27 mouse cellular contexts compared by ENCODE assay signal in genomic region chr14:8620580-8620979, GRCm38 (mm10). TPM values are rescaled to one million over a fixed set of nuclear protein-coding genes. Genes with fewer than 3 reads are reported as not detected.
DNase-seq lines count a peak whose midpoint lies in the region; ATAC-seq lines count a peak whose summit lies in the region.
"Had no signal": no experiment of that assay in that cellular context is flagged by ENCODE, and none has a peak within 500 bp of the region (broad histone marks: within the 10 kb centered on the region; RNA-seq: fewer than 3 reads in every experiment).

No protein-coding gene starts in this region.

- H3K27me3 ChIP-seq in liver, embryonic 16.5 days (ENCODE audit: control insufficient read depth, insufficient read depth, low read depth, low read length), result no peaks in the 10 kb centered on the region
- H3K27me3 ChIP-seq in hindbrain, embryonic 16.5 days (replicated peaks; ENCODE audit: control insufficient read depth, insufficient read depth, low read length), result no peaks in the 10 kb centered on the region
- H3K27me3 ChIP-seq: CH12.LX; embryonic facial prominence, embryonic 13.5 days; embryonic facial prominence, embryonic 15.5 days; forebrain, embryonic 12.5 days had no signal

- 53% methylated on average over 5 of the region's 5 CpGs for WGBS in liver, embryonic 16.5 days (ENCODE audit: insufficient replicate concordance)
- WGBS in hindbrain, embryonic 16.5 days, result 86% methylated on average over 5 of the region's 5 CpGs

- DNase-seq in liver, result no peak
- no peak for DNase-seq in layer of hippocampus, postnatal 10 days (ENCODE audit: low spot score in 2 of 2)
- DNase-seq: adrenal gland, adult 2 months; adrenal gland, postnatal 10 days; adrenal gland, postnatal 25 days; B cell, adult 2 months; cerebellum, adult 11 months; cerebellum, adult 18-20 months; cerebellum, adult 8-10 months; cerebellum, adult 9-11 months; cerebellum, postnatal 14 days; cerebellum, postnatal 36 days; embryo, embryonic 11 days had no signal

- no peak overlapping the region for H3K9ac ChIP-seq in liver, embryonic 16.5 days (ENCODE audit: low read depth, low read length)
- no peak overlapping the region for H3K9ac ChIP-seq in hindbrain, embryonic 16.5 days (ENCODE audit: low read depth, low read length)
- H3K9ac ChIP-seq: embryonic facial prominence, embryonic 13.5 days; embryonic facial prominence, embryonic 15.5 days; forebrain, embryonic 12.5 days had no signal

- H3K4me2 ChIP-seq in liver, embryonic 16.5 days (ENCODE audit: low read depth, low read length), result no peak overlapping the region
- no peak overlapping the region for H3K4me2 ChIP-seq in hindbrain, embryonic 16.5 days (ENCODE audit: low read length)
- H3K4me2 ChIP-seq: embryonic facial prominence, embryonic 13.5 days; embryonic facial prominence, embryonic 15.5 days; forebrain, embryonic 12.5 days had no signal

- no peak overlapping the region for H3K27ac ChIP-seq in liver, embryonic 16.5 days (ENCODE audit: low read length)
- H3K27ac ChIP-seq in hindbrain, embryonic 16.5 days (ENCODE audit: low read depth, low read length), result no peak overlapping the region
- H3K27ac ChIP-seq: embryonic facial prominence, embryonic 13.5 days; embryonic facial prominence, embryonic 15.5 days; forebrain, embryonic 10.5 days; forebrain, embryonic 12.5 days had no signal

- no peaks in the 10 kb centered on the region for H3K9me3 ChIP-seq in liver, embryonic 16.5 days (replicated peaks; ENCODE audit: control insufficient read depth, low read length)
- no peaks in the 10 kb centered on the region for H3K9me3 ChIP-seq in hindbrain, embryonic 16.5 days (ENCODE audit: control insufficient read depth, low read length)
- H3K9me3 ChIP-seq: embryonic facial prominence, embryonic 13.5 days; embryonic facial prominence, embryonic 15.5 days; forebrain, embryonic 10.5 days; forebrain, embryonic 12.5 days; G1E had no signal

- ATAC-seq in liver, embryonic 16.5 days (ENCODE audit: low read depth), result 0 out of 2 replicates have a peak, but pooled peaks have one; percentile 30
- peak; percentile 46 to 76; a peak in 1 of 4 replicates for ATAC-seq in hematopoietic stem cell, adult 5-6 weeks (replicated peaks in 1 of 2; ENCODE audit: insufficient read depth in 1 of 2, low FRiP score in 2 of 2, low TSS enrichment in 1 of 2, low read depth in 1 of 2, poor library complexity in 2 of 2, severe bottlenecking in 2 of 2)
- ATAC-seq in megakaryocyte progenitor cell, adult 5-6 weeks (replicated peaks; ENCODE audit: poor library complexity), result peak; percentile 90
- no peak for ATAC-seq in hindbrain, embryonic 16.5 days
- ATAC-seq: CD4-positive, CD25-positive, alpha-beta regulatory T cell, adult 4 months; forebrain, embryonic 14.5 days; forebrain, embryonic 16.5 days had no signal

- no peak overlapping the region for H3K4me3 ChIP-seq in liver, embryonic 16.5 days (ENCODE audit: low read depth, low read length)
- no peak overlapping the region for H3K4me3 ChIP-seq in hindbrain, embryonic 16.5 days (ENCODE audit: low read length)
- H3K4me3 ChIP-seq: embryonic facial prominence, embryonic 13.5 days; embryonic facial prominence, embryonic 15.5 days; erythroblast, embryonic 14.5 days; forebrain, embryonic 10.5 days; forebrain, embryonic 12.5 days had no signal

- no peaks in the 10 kb centered on the region for H3K4me1 ChIP-seq in liver, embryonic 16.5 days (ENCODE audit: control insufficient read depth, low read depth, low read length)
- no peaks in the 10 kb centered on the region for H3K4me1 ChIP-seq in hindbrain, embryonic 16.5 days (ENCODE audit: control insufficient read depth, insufficient read depth, low read depth, low read length)
- H3K4me1 ChIP-seq: embryonic facial prominence, embryonic 15.5 days; forebrain, embryonic 12.5 days had no signal

- H3K36me3 ChIP-seq in liver, embryonic 16.5 days (ENCODE audit: control insufficient read depth, insufficient read depth), result no peaks in the 10 kb centered on the region
- H3K36me3 ChIP-seq in hindbrain, embryonic 16.5 days (ENCODE audit: control insufficient read depth, insufficient read depth, low read length), result no peaks in the 10 kb centered on the region
- H3K36me3 ChIP-seq: embryonic facial prominence, embryonic 13.5 days; embryonic facial prominence, embryonic 15.5 days; forebrain, embryonic 10.5 days; forebrain, embryonic 12.5 days; G1E had no signal

RNA-seq across cellular contexts. Expression of gene 4930452B06Rik, which starts 45.5 kb away (rescaled TPM):
- polyA plus RNA-seq in liver, embryonic 16.5 days (2015; fragmentation: Nextera tagmentation; extraction: Ambion mirVana), result 3.0 and 4.2 TPM in 2 replicates
- 0.65 and 1.6 TPM in 2 replicates for total RNA-seq in hematopoietic stem cell, adult 5-6 weeks (2017)
- not detected in 2 replicates for total RNA-seq in megakaryocyte progenitor cell, adult 5-6 weeks (2015)
- total RNA-seq in megakaryocyte progenitor cell, adult 5-6 weeks (2017), result not detected in 2 replicates
- polyA plus RNA-seq in hindbrain, embryonic 16.5 days (2015; fragmentation: Nextera tagmentation; extraction: Ambion mirVana), result 8.0 TPM in 2 replicates
- 1 to 10 TPM; 7.6 to 9.0 TPM for total RNA-seq in layer of hippocampus, postnatal 10 days (2021)
- total RNA-seq: CH12.LX had no signal
- polyA plus RNA-seq: erythroblast, embryonic 14.5 days; G1E had no signal
